Mouse (Mus musculus) midbrain, postnatal 0 days (tissue): ENCODE measurements around the gene Nkpd1. TPM values are rescaled to one million over a fixed set of nuclear protein-coding genes. Genes with fewer than 3 reads are reported as not detected.

Source experiments
- ATAC-seq: fragments of 200-750 bp; cut with Nextera tagmentation; 2 replicates; pipeline ENCODE4 v1.8.0; 2017; ENCODE audit warnings: moderate number of reproducible peaks, mild to moderate bottlenecking, moderate TSS enrichment, moderate library complexity; ENCODE audit not compliant: low FRiP score
- DNase-seq: peaks from one replicate; pipeline ENCODE4 v3.0.0-alpha.2; 2015; ENCODE audit warnings: low spot score
- H3K27ac ChIP-seq: fragments of 300-500 bp; sonication (generic); 2 replicates; pipeline ENCODE4 v1.5.1; 2014; ENCODE audit warnings: low read depth, mild to moderate bottlenecking, low read length, mixed read lengths
- H3K27me3 ChIP-seq: fragments of 300-500 bp; sonication (generic); 2 replicates; pipeline ENCODE4 v1.6.1; 2014; ENCODE audit warnings: low read length, control low read depth, mixed read lengths; ENCODE audit not compliant: insufficient read depth
- H3K36me3 ChIP-seq: fragments of 300-500 bp; sonication (generic); 2 replicates; pipeline ENCODE4 v1.6.1; 2014; ENCODE audit warnings: low read length, control low read depth, mixed read lengths; ENCODE audit not compliant: insufficient read depth
- H3K4me1 ChIP-seq: fragments of 300-500 bp; sonication (generic); 2 replicates; pipeline ENCODE4 v1.6.1; 2014; ENCODE audit warnings: mild to moderate bottlenecking, control low read depth, antibody characterized with exemption, low read length, mixed read lengths; ENCODE audit not compliant: insufficient read depth
- H3K4me2 ChIP-seq: fragments of 300-500 bp; sonication (generic); 2 replicates; pipeline ENCODE4 v1.6.1; 2014; ENCODE audit warnings: low read depth, mild to moderate bottlenecking, low read length, mixed read lengths; ENCODE audit not compliant: poor library complexity, severe bottlenecking
- H3K4me3 ChIP-seq: fragments of 300-500 bp; sonication (generic); 2 replicates; pipeline ENCODE4 v1.5.1; 2014; ENCODE audit warnings: low read depth, mild to moderate bottlenecking, low read length, moderate library complexity
- H3K9ac ChIP-seq: fragments of 300-500 bp; sonication (generic); replicated peaks from 2 replicates; pipeline ENCODE4 v1.6.1; 2014; ENCODE audit warnings: mild to moderate bottlenecking, low read length, moderate library complexity, mixed read lengths; ENCODE audit not compliant: poor library complexity, severe bottlenecking
- H3K9me3 ChIP-seq: fragments of 300-500 bp; sonication (generic); 2 replicates; pipeline ENCODE4 v1.6.1; 2016; ENCODE audit warnings: low read length, control low read depth
- CTCF ChIP-seq: IDR thresholded peaks from 2 replicates; pipeline ENCODE4 v1.5.1; 2016; ENCODE audit warnings: antibody characterized with exemption, mild to moderate bottlenecking
- WGBS: fragments of 180-500 bp; shearing (Covaris S2); extraction: QIAGEN DNeasy Blood & Tissue Kit; methylation state at CpG from one replicate; pipeline ENCODE4 v1.1.7; 2014; 5-methylcytosine and 5-hydroxymethylcytosine counted together
- polyA plus RNA-seq: library from polyadenylated mRNA; unstranded; fragments of >200 nt; fragmentation: Nextera tagmentation; extraction: Ambion mirVana; gene quantifications from 2 replicates; pipeline ENCODE4 v1.2.1, GENCODE M21; 2015
- total RNA-seq: library from RNA; depleted of rRNA; stranded (reverse); fragments of >200 nt; gene quantifications from 2 replicates; pipeline ENCODE4 v1.2.3, GENCODE M21; 2014

Gene Nkpd1
- total and polyA plus RNA-seq, 2 experiments from 2014 or later = 1.6 to 2.3 TPM

DNA sequence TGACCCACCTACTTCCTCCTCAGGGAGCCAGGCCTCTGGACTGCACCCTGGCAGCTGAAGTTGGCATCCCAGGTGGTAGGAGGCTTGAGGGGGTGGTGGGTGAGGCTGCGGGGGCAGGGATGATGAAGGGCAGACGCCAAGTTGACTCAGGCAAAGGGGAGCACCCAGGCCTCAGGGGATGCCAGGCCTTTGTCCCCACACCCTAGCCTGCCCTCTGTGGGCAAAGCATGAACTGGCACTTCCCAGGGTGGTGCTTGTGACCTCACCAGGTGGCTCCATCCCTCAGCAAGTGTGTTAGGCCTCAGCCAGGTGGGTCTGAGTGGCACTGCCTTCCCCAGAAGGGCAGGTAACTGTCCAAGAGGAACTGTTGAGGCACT lies 7.5 kb downstream of the Nkpd1 start:
- Histone ChIP-seq H3K4me1 (peaks cover 1% of the 10 kb centered on the region; the same call in 1 of the 2 replicates), H3K36me3 (peaks cover 10% of the 10 kb centered on the region), H3K9ac (no peak overlapping the region), H3K9me3 (no peaks in the 10 kb centered on the region), H3K4me2 (no peak overlapping the region), H3K27me3 (peaks cover 26% of the 10 kb centered on the region), H3K27ac (no peak overlapping the region), H3K4me3 (no peak overlapping the region)
- 0 out of 2 replicates have a peak, but pooled peaks have one; percentile 10 for TF ChIP-seq CTCF
- DNase-seq = no peak
- ATAC-seq = no peak
- WGBS = 72% methylated on average over 2 of the region's 2 CpGs

DNA sequence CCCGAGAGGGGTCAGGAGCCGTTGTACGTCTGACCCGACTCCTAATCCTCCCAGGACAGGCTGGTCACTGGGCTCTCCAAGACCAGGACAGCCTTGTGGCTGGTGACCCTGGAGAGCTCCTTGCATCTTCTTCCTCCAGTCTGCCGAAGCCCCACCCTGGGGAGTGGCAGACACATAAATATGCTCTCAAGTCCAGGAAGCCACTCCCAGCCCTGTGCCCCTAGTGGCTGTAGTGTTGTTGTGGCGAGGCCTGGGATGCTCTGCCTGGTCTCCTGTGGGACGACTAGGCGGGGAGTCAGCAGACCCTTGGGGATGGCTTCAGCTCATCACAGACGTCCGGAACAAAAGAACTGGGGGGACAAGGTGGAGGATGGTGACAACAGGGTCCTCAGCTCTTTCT lies 13.4 kb downstream of the Nkpd1 start:
- Histone ChIP-seq H3K9me3 (no peaks in the 10 kb centered on the region), H3K4me3 (no peak overlapping the region), H3K36me3 (peaks cover 55% of the 10 kb centered on the region), H3K4me2 (no peak overlapping the region), H3K27me3 (no peaks in the 10 kb centered on the region), H3K4me1 (no peaks in the 10 kb centered on the region), H3K27ac (no peak overlapping the region), H3K9ac (no peak overlapping the region)
- WGBS = 78% methylated on average over 10 of the region's 10 CpGs
- no peak for DNase-seq
- no peak for ATAC-seq
- TF ChIP-seq CTCF = 0 out of 2 replicates have a peak, but pooled peaks have one; percentile 15

DNA sequence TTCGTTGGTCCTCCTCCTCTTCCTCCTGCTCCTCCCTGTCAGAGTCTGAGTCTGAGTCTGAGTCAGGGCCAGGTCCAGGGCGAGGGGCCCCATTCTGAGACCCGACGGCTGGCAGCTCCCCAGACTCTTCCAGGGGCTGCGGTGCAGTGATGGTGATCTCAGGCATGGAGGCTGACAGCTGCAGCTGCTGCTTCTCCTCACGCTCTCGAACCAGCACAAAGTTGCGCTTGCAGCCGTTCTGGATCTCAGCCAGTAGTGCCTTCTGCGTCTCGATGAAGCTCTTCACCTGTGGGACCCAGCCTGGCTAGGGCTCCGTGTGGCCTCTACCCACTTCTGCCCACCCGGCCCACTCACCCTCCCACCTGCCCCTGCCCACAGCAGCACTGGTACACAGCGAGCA lies 14.6 kb downstream of the Nkpd1 start:
- no peaks in the 10 kb centered on the region for H3K9me3 ChIP-seq
- 96% methylated on average over 13 of the region's 14 CpGs for WGBS
- H3K27me3 ChIP-seq = no peaks in the 10 kb centered on the region
- H3K27ac ChIP-seq = no peak overlapping the region
- no peak overlapping the region for H3K4me3 ChIP-seq
- H3K4me2 ChIP-seq = no peak overlapping the region
- TF ChIP-seq CTCF = no peak
- ATAC-seq (no peak), DNase-seq (no peak)
- no peaks in the 10 kb centered on the region for H3K4me1 ChIP-seq
- H3K9ac ChIP-seq = no peak overlapping the region
- H3K36me3 ChIP-seq = peaks cover 55% of the 10 kb centered on the region

DNA sequence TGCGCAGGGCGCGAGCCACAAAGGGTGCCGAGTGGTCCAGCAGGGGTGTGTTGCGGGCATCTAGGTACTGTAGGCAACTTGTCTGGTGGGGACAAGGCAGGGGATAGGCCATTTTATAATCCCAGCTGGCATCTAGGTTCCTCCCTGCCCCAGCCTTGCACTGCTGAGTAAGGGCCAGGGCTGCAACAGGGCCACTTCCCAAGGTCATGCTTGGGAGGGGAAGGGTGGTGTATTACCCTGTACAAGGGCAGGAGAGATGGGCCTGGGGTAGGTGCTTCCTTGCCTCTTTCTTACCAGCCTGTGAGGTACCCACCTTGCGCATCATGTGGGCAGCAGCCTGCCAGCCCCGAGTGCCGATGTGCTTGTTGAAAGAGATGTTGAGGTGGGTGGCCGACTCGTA lies 17.0 kb downstream of the Nkpd1 start:
- Histone ChIP-seq H3K4me3 (no peak overlapping the region), H3K4me2 (no peak overlapping the region), H3K27ac (no peak overlapping the region), H3K27me3 (no peaks in the 10 kb centered on the region), H3K9ac (no peak overlapping the region), H3K4me1 (no peaks in the 10 kb centered on the region), H3K36me3 (peaks cover 48% of the 10 kb centered on the region), H3K9me3 (no peaks in the 10 kb centered on the region)
- DNase-seq = no peak
- WGBS = 94% methylated on average over 10 of the region's 10 CpGs
- no peak for ATAC-seq
- no peak for TF ChIP-seq CTCF

DNA sequence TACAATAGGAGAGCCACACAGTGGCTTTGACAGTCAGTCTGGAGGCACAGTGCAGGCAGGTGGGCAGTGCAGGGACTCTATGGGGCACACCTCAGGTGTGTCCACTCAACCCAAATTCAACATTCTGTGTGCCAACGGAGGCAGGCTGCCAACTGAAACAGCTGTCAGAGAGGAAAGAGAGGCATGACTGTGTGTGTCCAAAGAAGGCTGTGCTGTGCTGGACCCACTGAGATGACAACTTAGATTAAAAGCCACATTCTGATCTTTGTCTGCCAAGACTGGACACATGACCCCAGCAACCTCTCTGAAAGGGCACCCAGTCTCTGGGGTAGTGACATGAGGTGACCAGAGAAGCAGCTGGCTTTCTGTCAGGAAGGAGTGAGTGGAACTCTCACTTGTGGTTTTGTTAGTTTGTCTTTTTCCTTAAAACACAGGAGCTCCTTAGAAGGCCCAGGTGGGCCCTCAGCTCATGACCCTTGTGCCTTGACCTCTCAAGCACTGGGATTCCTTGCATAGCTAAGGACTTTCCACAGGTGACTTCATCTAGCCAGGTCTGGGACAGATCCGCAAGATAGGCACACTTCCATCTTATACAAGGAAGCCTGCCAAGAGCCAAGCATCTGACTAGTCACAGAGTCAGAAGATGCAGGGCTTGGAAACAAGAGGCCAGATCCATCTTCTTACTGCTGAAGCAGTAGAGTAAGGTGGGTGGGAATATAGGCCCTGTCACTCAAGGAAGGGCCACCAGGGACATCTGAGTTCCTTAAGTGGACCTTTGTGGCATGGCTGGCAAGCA lies 23.3 kb downstream of the Nkpd1 start:
- TF ChIP-seq CTCF = no peak
- no peaks in the 10 kb centered on the region for H3K9me3 ChIP-seq
- DNase-seq = no peak
- no peak for ATAC-seq
- no peak overlapping the region for H3K4me3 ChIP-seq
- H3K27ac ChIP-seq = no peak overlapping the region
- H3K36me3 ChIP-seq = no peaks in the 10 kb centered on the region
- H3K27me3 ChIP-seq = no peaks in the 10 kb centered on the region
- 93% methylated on average over 2 of the region's 2 CpGs for WGBS
- H3K4me1 ChIP-seq = no peaks in the 10 kb centered on the region
- no peak overlapping the region for H3K4me2 ChIP-seq
- H3K9ac ChIP-seq = no peak overlapping the region

DNA sequence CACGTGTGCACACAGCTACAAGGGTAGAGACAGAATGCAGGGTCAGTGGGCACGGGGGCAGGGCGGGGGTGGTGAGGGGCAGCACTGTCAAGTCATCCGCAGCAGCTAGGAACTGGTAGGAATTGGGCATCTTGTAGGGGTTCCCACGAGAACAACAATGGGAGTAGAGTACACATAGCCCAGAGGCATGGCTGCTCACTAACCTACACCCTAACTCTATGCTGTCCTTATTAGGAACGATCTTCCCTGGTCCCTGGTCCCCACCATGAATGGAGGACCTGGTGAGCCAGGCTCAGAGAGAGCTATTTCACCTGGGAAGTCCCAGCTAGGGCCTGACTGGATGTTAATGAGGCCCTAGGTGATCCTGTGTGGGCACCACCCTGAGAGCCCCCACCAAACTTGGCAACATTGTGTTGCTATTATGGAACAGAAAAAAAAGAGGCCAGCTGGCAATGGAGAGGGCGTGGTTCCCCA lies 24.1 kb downstream of the Nkpd1 start:
- Histone ChIP-seq H3K27me3 (no peaks in the 10 kb centered on the region), H3K9me3 (no peaks in the 10 kb centered on the region), H3K36me3 (no peaks in the 10 kb centered on the region), H3K4me1 (no peaks in the 10 kb centered on the region), H3K27ac (no peak overlapping the region), H3K4me3 (no peak overlapping the region), H3K4me2 (no peak overlapping the region), H3K9ac (no peak overlapping the region)
- DNase-seq = no peak
- 61% methylated on average over 7 of the region's 7 CpGs for WGBS
- no peak for ATAC-seq
- TF ChIP-seq CTCF = no peak
